Mouse (Mus musculus): ENCODE measurements around the gene Eif2ak4. TPM values are rescaled to one million over a fixed set of nuclear protein-coding genes. Genes with fewer than 3 reads are reported as not detected.

Gene Eif2ak4
- total and polyA plus RNA-seq, 3 experiments, result 16.1 to 22.3 (median 18.1) TPM

GRCm38 (mm10) chr2:118448181-118448580, 59.8 kb downstream of the Eif2ak4 start:
- dilution Hi-C loops (cut with MboI; ENCODE audit: extremely low pct_ligation_motif_present, extremely low pct_unique_long_range_greater_than_20kb, low sequenced_read_pairs) (no loop called here), in situ Hi-C loops (cut with MboI; ENCODE audit: low pct_ligation_motif_present, low pct_unique_long_range_greater_than_20kb, low sequenced_read_pairs) (no loop called here)
- no peaks in the 10 kb centered on the region for H3K27me3 ChIP-seq (replicated peaks)
- no peak overlapping the region for H3K4me2 ChIP-seq (ENCODE audit: insufficient read depth, low read depth, poor library complexity, severe bottlenecking)
- H3K9ac ChIP-seq (ENCODE audit: insufficient read depth, low read depth), result no peak overlapping the region
- no peak for DNase-seq (ENCODE audit: extremely low read depth)
- no peak overlapping the region for H3K27ac ChIP-seq (ENCODE audit: insufficient read depth, low read depth)
- no peaks in the 10 kb centered on the region for H3K9me3 ChIP-seq (replicated peaks; ENCODE audit: low read length)
- TF ChIP-seq MAX (IDR thresholded peaks at IDR 0.05; ENCODE audit: low read length) (no peak), NELFE (IDR thresholded peaks at IDR 0.05; ENCODE audit: low read depth, low read length) (no peak), MAZ (IDR thresholded peaks at IDR 0.05; ENCODE audit: low read depth, low read length) (no peak), USF1 (IDR thresholded peaks at IDR 0.05; ENCODE audit: low read depth, low read length) (no peak), POLR2A (IDR thresholded peaks at IDR 0.05; ENCODE audit: low read depth, low read length) (no peak), EP300 (IDR thresholded peaks at IDR 0.05; ENCODE audit: low read length) (no peak), MYC (IDR thresholded peaks at IDR 0.05; ENCODE audit: low read depth, low read length) (no peak), CHD1 (IDR thresholded peaks at IDR 0.05; ENCODE audit: low read depth, low read length) (no peak), E2F4 (IDR thresholded peaks at IDR 0.05; ENCODE audit: insufficient replicate concordance, low read depth, low read length) (no peak), GABPA (IDR thresholded peaks at IDR 0.05; ENCODE audit: insufficient replicate concordance, low read depth, low read length) (no peak), RAD21 (IDR thresholded peaks at IDR 0.05; ENCODE audit: low read depth, low read length) (no peak), CTCF (conservative IDR thresholded peaks at IDR 0.05 in 1 of 2, IDR thresholded peaks at IDR 0.05 in 1 of 2; ENCODE audit: low read depth in 2 of 2, low read length in 2 of 2) (no peak), BHLHE40 (IDR thresholded peaks at IDR 0.05; ENCODE audit: low read depth, low read length) (no peak), KAT2A (IDR thresholded peaks at IDR 0.05; ENCODE audit: insufficient replicate concordance, low read length) (no peak), ZMIZ1 (IDR thresholded peaks at IDR 0.05; ENCODE audit: low read depth, low read length) (no peak), JUND (conservative IDR thresholded peaks at IDR 0.05; ENCODE audit: low read depth, low read length) (no peak)
- no peak overlapping the region for H3K4me3 ChIP-seq (replicated peaks in 1 of 3; ENCODE audit: low read depth in 2 of 3, low read length in 2 of 3, poor library complexity in 1 of 3)
- H3K4me1 ChIP-seq (ENCODE audit: control insufficient read depth in 1 of 2, insufficient read depth in 2 of 2), result peaks cover 0 to 3% of the 10 kb centered on the region in 2 experiments; a peak in 1 of 4 replicates
- H3K36me3 ChIP-seq (replicated peaks in 1 of 2; ENCODE audit: control insufficient read depth in 1 of 2, insufficient read depth in 1 of 2, low read length in 1 of 2), result peaks cover 35 to 74% of the 10 kb centered on the region in 2 experiments
- no peaks in the 10 kb centered on the region for H3K79me2 ChIP-seq (replicated peaks; ENCODE audit: control insufficient read depth, extremely low read depth, insufficient read depth, poor library complexity, severe bottlenecking)

GRCm38 (mm10) chr2:118451056-118451455, 62.6 kb downstream of the Eif2ak4 start:
- Histone ChIP-seq H3K27me3 (replicated peaks) (no peaks in the 10 kb centered on the region), H3K9ac (ENCODE audit: insufficient read depth, low read depth) (no peak overlapping the region), H3K9me3 (replicated peaks; ENCODE audit: low read length) (no peaks in the 10 kb centered on the region), H3K79me2 (replicated peaks; ENCODE audit: control insufficient read depth, extremely low read depth, insufficient read depth, poor library complexity, severe bottlenecking) (no peaks in the 10 kb centered on the region), H3K4me1 (ENCODE audit: control insufficient read depth in 1 of 2, insufficient read depth in 2 of 2) (no peaks in the 10 kb centered on the region), H3K4me3 (replicated peaks in 1 of 3; ENCODE audit: low read depth in 2 of 3, low read length in 2 of 3, poor library complexity in 1 of 3) (no peak overlapping the region), H3K27ac (ENCODE audit: insufficient read depth, low read depth) (no peak overlapping the region), H3K4me2 (ENCODE audit: insufficient read depth, low read depth, poor library complexity, severe bottlenecking) (no peak overlapping the region), H3K36me3 (replicated peaks in 1 of 2; ENCODE audit: control insufficient read depth in 1 of 2, insufficient read depth in 1 of 2, low read length in 1 of 2) (peaks cover 25 to 82% of the 10 kb centered on the region in 2 experiments)
- TF ChIP-seq KAT2A (IDR thresholded peaks at IDR 0.05; ENCODE audit: insufficient replicate concordance, low read length) (no peak), HCFC1 (IDR thresholded peaks at IDR 0.05; ENCODE audit: low read depth, low read length) (no peak)
- in situ Hi-C loops (cut with MboI; ENCODE audit: low pct_ligation_motif_present, low pct_unique_long_range_greater_than_20kb, low sequenced_read_pairs) (no loop called here), dilution Hi-C loops (cut with MboI; ENCODE audit: extremely low pct_ligation_motif_present, extremely low pct_unique_long_range_greater_than_20kb, low sequenced_read_pairs) (no loop called here)
- DNase-seq (ENCODE audit: extremely low read depth), result no peak
